Mouse (Mus musculus) spleen, adult 2 months (tissue): Measurements from ENCODE around the gene Rin2. TPM values are rescaled to one million over a fixed set of nuclear protein-coding genes. Genes with fewer than 3 reads are reported as not detected.
"Not testable (repeated sequence)": the region's sequence is repeated elsewhere in the genome, so short reads cannot be mapped to it uniquely, and the experiment has no call there.

Source experiments
- DNase-seq, 2 experiments: peaks; one replicate each; pipeline versions ENCODE4 v3.0.0 to v3.0.0-alpha.2; 2012 to 2021; ENCODE audit warnings: low spot score in 2 of 2, low read depth in 1 of 2
- H3K27ac ChIP-seq: fragments of 200-500 bp; 2 replicates; pipeline ENCODE4 v1.5.1; 2012; ENCODE audit warnings: low read length, inconsistent platforms; ENCODE audit not compliant: insufficient read depth
- H3K27me3 ChIP-seq: fragments of 200-500 bp; 2 replicates; pipeline ENCODE4 v1.6.1; 2012; ENCODE audit warnings: mild to moderate bottlenecking, moderate library complexity, low read length, inconsistent platforms; ENCODE audit not compliant: control insufficient read depth, insufficient read depth
- H3K36me3 ChIP-seq: fragments of 200-500 bp; 2 replicates; pipeline ENCODE4 v1.6.1; 2012; ENCODE audit warnings: mild to moderate bottlenecking, low read length, inconsistent platforms; ENCODE audit not compliant: control insufficient read depth, insufficient read depth
- H3K4me1 ChIP-seq: fragments of 200-500 bp; 2 replicates; pipeline ENCODE4 v1.6.1; 2011; ENCODE audit warnings: inconsistent platforms; ENCODE audit not compliant: control insufficient read depth, insufficient read depth, insufficient read length
- H3K4me3 ChIP-seq: fragments of 200-500 bp; 2 replicates; pipeline ENCODE4 v1.5.1; 2011; ENCODE audit warnings: mild to moderate bottlenecking, inconsistent platforms; ENCODE audit not compliant: insufficient read depth, insufficient read length; ENCODE audit errors: extremely low read depth
- CTCF ChIP-seq: fragments of 200-500 bp; IDR thresholded peaks from 2 replicates; pipeline ENCODE4 v1.5.1; 2011; ENCODE audit warnings: mild to moderate bottlenecking, inconsistent platforms; ENCODE audit not compliant: insufficient read depth, insufficient read length, insufficient replicate concordance; ENCODE audit errors: extremely low read depth
- POLR2A ChIP-seq: fragments of 200-500 bp; IDR thresholded peaks from 2 replicates; pipeline ENCODE4 v1.6.1; 2011; ENCODE audit warnings: low read depth, low read length, inconsistent platforms
- WGBS: fragments of 180-500 bp; shearing (Covaris S2); methylation state at CpG from one replicate; pipeline ENCODE4 v1.1.7; 2018; 5-methylcytosine and 5-hydroxymethylcytosine counted together
- polyA plus RNA-seq: library from polyadenylated mRNA; depleted of rRNA; stranded (reverse); fragments of >200 nt; gene quantifications from 2 replicates; pipeline ENCODE4 v1.2.3, GENCODE M21; 2012

The Rin2 gene
- polyA plus RNA-seq, 1 experiment = 2.2 TPM

DNA sequence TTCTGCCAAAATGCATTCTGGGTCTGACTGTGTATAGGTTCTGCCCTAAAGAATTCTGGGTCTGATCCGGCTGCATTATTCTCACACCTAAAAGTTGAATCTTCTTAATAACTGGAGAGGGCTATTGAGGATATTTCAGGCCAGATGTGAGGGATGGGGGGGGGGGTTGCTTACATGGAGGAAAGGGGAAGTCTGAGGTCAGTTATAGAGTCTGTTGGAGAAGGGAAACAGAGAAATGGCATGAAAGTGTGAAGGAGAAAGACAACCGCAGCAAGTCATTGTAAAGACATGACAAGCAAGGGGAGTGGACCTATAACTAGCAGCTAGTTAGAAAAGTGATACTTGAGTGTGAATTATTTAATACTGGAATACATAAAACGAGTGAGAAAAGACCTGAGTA lies 36.5 kb downstream of the Rin2 start:
- Histone ChIP-seq H3K4me1 (no peaks in the 10 kb centered on the region), H3K36me3 (no peaks in the 10 kb centered on the region), H3K27me3 (no peaks in the 10 kb centered on the region), H3K4me3 (no peak overlapping the region), H3K27ac (no peak overlapping the region)
- no peak for DNase-seq
- TF ChIP-seq CTCF (no peak), POLR2A (no peak)
- 37% methylated on average over 3 of the region's 3 CpGs for WGBS

DNA sequence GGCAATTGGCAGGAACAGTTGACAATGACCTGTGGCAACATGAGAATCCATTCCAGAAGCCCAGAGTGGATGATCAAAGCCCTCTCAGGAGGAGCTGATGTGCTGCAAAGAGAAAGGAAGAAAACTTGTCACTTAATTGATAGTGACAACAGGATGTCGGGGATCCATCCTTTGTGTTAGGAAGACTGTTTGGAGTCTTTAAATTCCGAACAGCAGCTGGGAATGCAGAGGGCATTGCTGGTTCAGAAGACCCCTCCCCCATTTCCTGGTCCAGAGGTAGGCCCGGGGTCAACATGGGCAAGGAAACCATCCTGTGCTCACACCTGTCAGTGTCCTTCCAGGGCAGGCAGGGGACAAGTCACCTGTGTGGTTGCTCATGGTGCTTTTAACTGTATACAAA lies 37.0 kb downstream of the Rin2 start:
- Histone ChIP-seq H3K36me3 (no peaks in the 10 kb centered on the region), H3K4me1 (no peaks in the 10 kb centered on the region), H3K4me3 (no peak overlapping the region), H3K27ac (no peak overlapping the region), H3K27me3 (no peaks in the 10 kb centered on the region)
- DNase-seq = no peak
- WGBS = 68% methylated on average over 3 of the region's 3 CpGs
- TF ChIP-seq POLR2A (no peak), CTCF (no peak)

DNA sequence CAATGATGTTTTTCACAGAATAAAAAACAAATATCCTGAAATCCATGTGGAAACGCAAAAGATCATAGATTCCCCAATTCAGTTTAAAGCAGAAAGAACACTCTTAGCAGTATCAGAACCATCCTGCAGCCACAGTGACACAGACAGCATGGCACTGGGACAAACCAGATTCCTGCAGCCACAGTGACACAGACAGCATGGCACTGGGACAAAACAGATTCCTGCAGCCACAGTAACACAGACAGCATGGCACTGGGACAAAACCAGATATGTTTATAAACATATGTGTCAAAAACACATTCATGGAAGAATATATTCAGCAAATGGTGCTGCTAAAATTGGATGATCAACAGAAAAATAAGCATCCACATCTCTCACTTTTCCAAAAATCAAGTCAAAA lies 42.5 kb downstream of the Rin2 start:
- H3K36me3 ChIP-seq = no peaks in the 10 kb centered on the region
- no peak for TF ChIP-seq POLR2A
- no peak for TF ChIP-seq CTCF
- H3K27me3 ChIP-seq = no peaks in the 10 kb centered on the region
- no peak for DNase-seq
- H3K4me1 ChIP-seq = no peaks in the 10 kb centered on the region
- WGBS = 90% methylated on average over 1 of the region's 1 CpGs
- H3K4me3 ChIP-seq = no peak overlapping the region
- no peak overlapping the region for H3K27ac ChIP-seq

DNA sequence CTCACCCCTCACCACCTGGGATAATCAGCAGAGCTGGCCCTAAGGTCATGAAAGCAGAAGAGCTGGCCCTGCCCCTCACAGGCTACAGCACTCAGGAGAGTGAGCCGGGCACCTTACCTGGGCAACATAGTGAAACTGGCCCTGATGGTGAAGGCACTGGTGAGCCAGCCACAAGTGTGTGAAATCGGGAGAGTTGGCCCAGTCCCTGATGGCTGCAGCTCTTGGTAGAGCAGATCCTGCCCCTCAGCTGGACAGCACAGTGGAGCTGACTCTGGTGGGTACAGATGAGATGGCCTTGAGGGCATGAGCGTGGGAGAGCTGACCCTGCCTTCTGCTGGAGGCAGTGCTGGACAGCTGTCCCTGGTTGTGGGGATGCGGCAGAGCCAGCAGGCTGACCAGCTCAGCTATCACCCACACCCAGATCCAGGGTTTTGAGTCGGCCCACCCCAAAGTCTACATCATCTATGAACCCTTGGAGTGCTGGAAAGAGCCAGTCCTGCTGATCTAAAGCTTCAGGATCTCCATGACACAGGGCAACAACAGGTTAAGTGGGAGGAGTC lies 43.7 kb downstream of the Rin2 start:
- H3K4me1 ChIP-seq = no peaks in the 10 kb centered on the region
- H3K4me3 ChIP-seq = no peak overlapping the region
- no peaks in the 10 kb centered on the region for H3K27me3 ChIP-seq
- TF ChIP-seq POLR2A (no peak), CTCF (no peak)
- H3K36me3 ChIP-seq = no peaks in the 10 kb centered on the region
- DNase-seq = no peak
- no peak overlapping the region for H3K27ac ChIP-seq
- WGBS = 81% methylated on average over 5 of the region's 5 CpGs

DNA sequence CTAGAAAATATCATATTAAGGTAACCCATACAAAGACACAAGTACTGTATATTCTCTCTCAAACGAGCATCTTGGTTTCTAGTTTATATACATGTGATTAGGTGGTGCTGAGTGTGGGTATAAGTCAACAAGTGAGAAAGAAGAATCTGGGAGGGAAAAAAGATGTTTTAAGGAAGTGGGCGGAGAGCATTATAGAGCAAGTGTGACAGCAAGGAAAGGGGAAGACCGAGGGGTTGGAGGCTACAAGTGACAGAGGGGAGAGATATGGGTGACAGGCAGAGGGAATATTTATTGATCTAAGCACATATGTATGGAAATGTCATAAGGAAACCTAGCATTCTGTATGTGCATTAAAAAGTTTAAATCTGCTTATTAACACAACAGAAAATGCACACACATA lies 45.1 kb downstream of the Rin2 start:
- TF ChIP-seq POLR2A = no peak
- no peak for TF ChIP-seq CTCF
- WGBS = 7% methylated on average over 3 of the region's 3 CpGs
- Histone ChIP-seq H3K4me3 (no peak overlapping the region), H3K27me3 (no peaks in the 10 kb centered on the region), H3K4me1 (no peaks in the 10 kb centered on the region), H3K27ac (no peak overlapping the region), H3K36me3 (no peaks in the 10 kb centered on the region)
- no peak for DNase-seq

DNA sequence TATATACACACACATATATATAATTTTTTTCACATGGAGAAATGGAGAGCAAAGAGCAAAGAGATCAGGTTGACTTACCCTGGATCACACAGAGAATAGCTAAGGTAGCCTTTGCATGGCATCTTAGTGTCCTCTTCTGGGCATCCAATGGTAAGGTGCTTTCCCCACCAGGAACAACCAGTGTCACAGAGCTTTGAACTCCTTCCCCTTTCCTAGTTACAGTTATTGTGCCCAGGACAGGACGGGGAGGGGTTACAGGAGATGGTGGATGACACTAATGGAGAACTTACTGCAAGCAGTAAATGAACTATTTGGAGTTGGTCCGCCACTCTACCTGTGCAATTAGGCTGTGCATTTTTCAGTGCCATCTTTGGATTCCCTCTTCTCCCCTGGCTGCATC lies 45.7 kb downstream of the Rin2 start:
- Histone ChIP-seq H3K27me3 (no peaks in the 10 kb centered on the region), H3K4me3 (no peak overlapping the region), H3K27ac (no peak overlapping the region), H3K4me1 (no peaks in the 10 kb centered on the region), H3K36me3 (no peaks in the 10 kb centered on the region)
- 66% methylated on average over 2 of the region's 2 CpGs for WGBS
- no peak for DNase-seq
- no peak for TF ChIP-seq POLR2A
- TF ChIP-seq CTCF = no peak

DNA sequence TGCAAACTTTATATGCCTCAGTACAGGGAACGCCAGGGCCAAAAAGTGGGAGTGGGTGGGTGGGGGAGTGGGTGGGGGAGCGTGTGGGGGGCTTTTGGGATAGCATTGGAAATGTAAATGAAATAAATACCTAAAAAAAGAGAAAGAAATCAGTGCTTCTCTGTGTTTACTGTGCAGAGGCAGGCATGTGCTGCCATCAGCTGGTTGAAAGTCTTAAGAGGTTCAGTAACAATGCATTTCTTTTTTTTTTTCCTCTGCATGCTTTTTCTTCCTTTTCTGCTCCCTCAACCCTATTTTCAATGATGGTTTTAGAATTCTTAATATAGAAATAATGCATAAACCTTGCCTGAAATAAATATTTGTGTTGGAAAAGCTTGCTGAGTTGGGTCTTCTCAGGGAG lies 47.3 kb downstream of the Rin2 start:
- not testable (repeated sequence) for DNase-seq, H3K27me3 ChIP-seq, H3K4me1 ChIP-seq, H3K36me3 ChIP-seq, H3K4me3 ChIP-seq, H3K27ac ChIP-seq
- whole genome bisulfite sequencing = 69% methylated on average over 2 of the region's 2 CpGs

DNA sequence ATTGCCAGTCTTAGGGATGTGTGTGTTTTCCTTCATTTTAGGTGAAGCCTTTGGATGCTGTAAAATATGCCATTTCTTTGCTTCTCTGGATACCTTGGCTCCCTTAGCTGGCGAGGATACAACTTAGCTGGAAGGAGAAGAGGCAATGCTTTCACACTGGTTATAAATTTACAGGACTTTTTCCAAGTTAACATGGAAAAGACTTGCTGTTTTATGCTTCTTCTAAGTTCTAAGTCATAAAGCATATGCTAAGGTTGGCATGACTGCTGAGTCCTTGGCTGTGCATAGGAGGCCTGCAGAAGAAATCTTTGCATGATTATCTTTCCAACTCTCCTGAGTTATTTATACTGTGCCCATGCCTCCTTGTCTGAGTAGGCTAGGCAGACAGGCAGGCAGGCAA lies 49.3 kb downstream of the Rin2 start:
- H3K27me3 ChIP-seq = no peaks in the 10 kb centered on the region
- H3K27ac ChIP-seq = no peak overlapping the region
- TF ChIP-seq CTCF (no peak), POLR2A (no peak)
- no peaks in the 10 kb centered on the region for H3K4me1 ChIP-seq
- DNase-seq = no peak
- no peak overlapping the region for H3K4me3 ChIP-seq
- no peaks in the 10 kb centered on the region for H3K36me3 ChIP-seq
- 86% methylated on average over 1 of the region's 1 CpGs for WGBS
